Mouse (Mus musculus): ENCODE data around the gene Slc7a1. TPM values are rescaled to one million over a fixed set of nuclear protein-coding genes. Genes with fewer than 3 reads are reported as not detected.
A peak's percentile ranks its signal among the peaks of the same experiment; 100 is the strongest.
"Not testable (repeated sequence)": the region's sequence is repeated elsewhere in the genome, so short reads cannot be mapped to it uniquely, and the experiment has no call there.

The Slc7a1 gene
- polyA plus RNA-seq, 1 experiment from 2014 or later = 10.8 TPM

- TF ChIP-seq CTCF (IDR thresholded peaks at IDR 0.05; ENCODE audit: low read depth) = no peak
- Histone ChIP-seq H3K9ac (ENCODE audit: low read depth, low read length) (no peak overlapping the region), H3K27ac (ENCODE audit: low read depth, low read length) (no peak overlapping the region), H3K4me2 (replicated peaks; ENCODE audit: low read depth) (no peak overlapping the region), H3K4me1 (replicated peaks; ENCODE audit: control insufficient read depth, insufficient read depth, low read length) (no peaks in the 10 kb centered on the region), H3K27me3 (replicated peaks; ENCODE audit: control insufficient read depth, insufficient read depth, low read length) (no peaks in the 10 kb centered on the region), H3K4me3 (ENCODE audit: low read depth, low read length) (no peak overlapping the region), H3K36me3 (ENCODE audit: control insufficient read depth, insufficient read depth) (peaks cover 31% of the 10 kb centered on the region), H3K9me3 (ENCODE audit: control insufficient read depth) (no peaks in the 10 kb centered on the region)
- WGBS = 86% methylated on average over 18 of the region's 18 CpGs
- peak; percentile 28; the same call in 1 of the 2 replicates for ATAC-seq
Observed at GRCm38 (mm10) chr5:148331926-148332621, 67.6 kb downstream of the Slc7a1 start.

- WGBS = 74% methylated on average over 11 of the region's 11 CpGs
Observed at GRCm38 (mm10) chr5:148331229-148331776, 68.4 kb downstream of the Slc7a1 start.

GRCm38 (mm10) chr5:148328982-148329381 lies 70.7 kb downstream of the Slc7a1 start:
- 84% methylated on average over 3 of the region's 3 CpGs for WGBS
- Histone ChIP-seq H3K27me3 (replicated peaks; ENCODE audit: control insufficient read depth, insufficient read depth, low read length) (no peaks in the 10 kb centered on the region), H3K27ac (ENCODE audit: low read depth, low read length) (no peak overlapping the region), H3K4me3 (ENCODE audit: low read depth, low read length) (no peak overlapping the region), H3K4me1 (replicated peaks; ENCODE audit: control insufficient read depth, insufficient read depth, low read length) (no peaks in the 10 kb centered on the region), H3K9me3 (ENCODE audit: control insufficient read depth) (no peaks in the 10 kb centered on the region), H3K4me2 (replicated peaks; ENCODE audit: low read depth) (no peak overlapping the region), H3K9ac (ENCODE audit: low read depth, low read length) (no peak overlapping the region), H3K36me3 (ENCODE audit: control insufficient read depth, insufficient read depth) (peaks cover 23% of the 10 kb centered on the region; the same call in 1 of the 2 replicates)
- ATAC-seq = no peak
- no peak for TF ChIP-seq CTCF (IDR thresholded peaks at IDR 0.05; ENCODE audit: low read depth)

More at GRCm38 (mm10) chr5:148331229-148331776, 68.4 kb downstream of the Slc7a1 start:
- Histone ChIP-seq H3K27me3 (replicated peaks; ENCODE audit: control insufficient read depth, insufficient read depth, low read length) (no peaks in the 10 kb centered on the region), H3K36me3 (ENCODE audit: control insufficient read depth, insufficient read depth) (peaks cover 28% of the 10 kb centered on the region), H3K9ac (ENCODE audit: low read depth, low read length) (no peak overlapping the region), H3K4me2 (replicated peaks; ENCODE audit: low read depth) (no peak overlapping the region), H3K27ac (ENCODE audit: low read depth, low read length) (no peak overlapping the region), H3K4me1 (replicated peaks; ENCODE audit: control insufficient read depth, insufficient read depth, low read length) (no peaks in the 10 kb centered on the region), H3K9me3 (ENCODE audit: control insufficient read depth) (no peaks in the 10 kb centered on the region), H3K4me3 (ENCODE audit: low read depth, low read length) (no peak overlapping the region)
- TF ChIP-seq CTCF (IDR thresholded peaks at IDR 0.05; ENCODE audit: low read depth) = no peak
- no peak for ATAC-seq

GRCm38 (mm10) chr5:148326295-148326694 lies 73.4 kb downstream of the Slc7a1 start:
- not testable (repeated sequence) for H3K4me1 ChIP-seq (replicated peaks; ENCODE audit: control insufficient read depth, insufficient read depth, low read length); H3K4me2 ChIP-seq (replicated peaks; ENCODE audit: low read depth); H3K27me3 ChIP-seq (replicated peaks; ENCODE audit: control insufficient read depth, insufficient read depth, low read length); H3K36me3 ChIP-seq (ENCODE audit: control insufficient read depth, insufficient read depth); H3K4me3 ChIP-seq (ENCODE audit: low read depth, low read length); H3K9me3 ChIP-seq (ENCODE audit: control insufficient read depth); H3K9ac ChIP-seq (ENCODE audit: low read depth, low read length); ATAC-seq; H3K27ac ChIP-seq (ENCODE audit: low read depth, low read length)
- WGBS = 95% methylated on average over 9 of the region's 9 CpGs

- Histone ChIP-seq H3K4me3 (ENCODE audit: low read depth, low read length) (no peak overlapping the region), H3K9me3 (ENCODE audit: control insufficient read depth) (no peaks in the 10 kb centered on the region), H3K36me3 (ENCODE audit: control insufficient read depth, insufficient read depth) (no peaks in the 10 kb centered on the region), H3K27ac (ENCODE audit: low read depth, low read length) (no peak overlapping the region), H3K9ac (ENCODE audit: low read depth, low read length) (no peak overlapping the region), H3K4me1 (replicated peaks; ENCODE audit: control insufficient read depth, insufficient read depth, low read length) (no peaks in the 10 kb centered on the region), H3K4me2 (replicated peaks; ENCODE audit: low read depth) (no peak overlapping the region), H3K27me3 (replicated peaks; ENCODE audit: control insufficient read depth, insufficient read depth, low read length) (no peaks in the 10 kb centered on the region)
- WGBS = 38% methylated on average over 4 of the region's 4 CpGs
- peak; percentile 97 for TF ChIP-seq CTCF (IDR thresholded peaks at IDR 0.05; ENCODE audit: low read depth)
- ATAC-seq = peak; percentile 36; the same call in 1 of the 2 replicates
Observed at GRCm38 (mm10) chr5:148325317-148325885, 74.3 kb downstream of the Slc7a1 start.

- 91% methylated on average over 5 of the region's 5 CpGs for WGBS
- Histone ChIP-seq H3K9me3 (ENCODE audit: control insufficient read depth) (no peaks in the 10 kb centered on the region), H3K9ac (ENCODE audit: low read depth, low read length) (no peak overlapping the region), H3K4me1 (replicated peaks; ENCODE audit: control insufficient read depth, insufficient read depth, low read length) (no peaks in the 10 kb centered on the region), H3K27ac (ENCODE audit: low read depth, low read length) (no peak overlapping the region), H3K27me3 (replicated peaks; ENCODE audit: control insufficient read depth, insufficient read depth, low read length) (no peaks in the 10 kb centered on the region), H3K4me2 (replicated peaks; ENCODE audit: low read depth) (no peak overlapping the region), H3K4me3 (ENCODE audit: low read depth, low read length) (no peak overlapping the region), H3K36me3 (ENCODE audit: control insufficient read depth, insufficient read depth) (no peaks in the 10 kb centered on the region)
- TF ChIP-seq CTCF (IDR thresholded peaks at IDR 0.05; ENCODE audit: low read depth) = no peak
- no peak for ATAC-seq
Observed at GRCm38 (mm10) chr5:148314931-148315330, 84.8 kb downstream of the Slc7a1 start.
